Mouse (Mus musculus): ENCODE results near the gene Adamts7.

DNA sequence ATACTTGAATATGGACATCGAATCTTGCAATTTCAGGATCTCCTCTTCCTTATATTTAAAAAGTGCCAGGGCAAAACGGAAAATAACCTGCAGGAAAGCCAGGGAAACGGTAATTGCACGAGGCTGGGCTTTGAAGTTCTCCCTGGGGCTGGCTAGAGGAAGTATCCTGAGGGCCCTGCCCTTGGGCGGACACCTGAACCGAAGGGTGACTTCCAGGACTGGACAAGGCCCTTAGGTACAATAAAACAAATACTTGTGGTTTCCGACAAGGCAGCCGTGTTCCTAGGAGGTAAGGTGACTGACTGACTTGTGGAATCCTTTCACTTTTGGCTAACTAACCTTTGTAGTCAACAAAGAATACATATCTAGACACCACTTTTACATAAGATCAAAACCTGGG lies 44.9 kb downstream of the Adamts7 start:
- no peak for TF ChIP-seq POLR2A (IDR thresholded peaks at IDR 0.05; ENCODE audit: borderline replicate concordance, control insufficient read depth, low read depth, low read length)
- TF ChIP-seq CTCF (IDR thresholded peaks at IDR 0.05; ENCODE audit: control insufficient read depth, insufficient read depth, low read length) = no peak
